Mouse (Mus musculus): ENCODE results near the gene Ankle1. TPM values are rescaled to one million over a fixed set of nuclear protein-coding genes. Genes with fewer than 3 reads are reported as not detected.

Gene Ankle1
- polyA plus RNA-seq, 1 experiment from 2014 or later, result 17.2 TPM

GRCm38 (mm10) chr8:71388267-71388666 lies 17.5 kb upstream of the Ankle1 start:
- Histone ChIP-seq H3K27me3 (no peaks in the 10 kb centered on the region), H3K4me2 (replicated peaks) (no peak overlapping the region), H3K4me1 (0 out of 2 replicates have a peak, but pooled peaks cover 2% of the 10 kb centered on the region), H3K9ac (replicated peaks) (no peak overlapping the region), H3K4me3 (no peak overlapping the region), H3K9me3 (no peaks in the 10 kb centered on the region), H3K27ac (replicated peaks) (no peak overlapping the region), H3K36me3 (no peaks in the 10 kb centered on the region)
- WGBS, result 84% methylated on average over 1 of the region's 1 CpGs
- no peak for ATAC-seq (replicated peaks)

- H3K4me2 ChIP-seq (replicated peaks), result no peak overlapping the region
- no peaks in the 10 kb centered on the region for H3K9me3 ChIP-seq
- H3K4me1 ChIP-seq, result peaks cover 8% of the 10 kb centered on the region
- H3K9ac ChIP-seq (replicated peaks), result no peak overlapping the region
- 90% methylated on average over 2 of the region's 2 CpGs for WGBS
- H3K36me3 ChIP-seq, result no peaks in the 10 kb centered on the region
- H3K4me3 ChIP-seq, result no peak overlapping the region
- no peaks in the 10 kb centered on the region for H3K27me3 ChIP-seq
- no peak for ATAC-seq (replicated peaks)
- no peak overlapping the region for H3K27ac ChIP-seq (replicated peaks)
Observed at GRCm38 (mm10) chr8:71391696-71392095, 14.1 kb upstream of the Ankle1 start.

GRCm38 (mm10) chr8:71392391-71392790 lies 13.4 kb upstream of the Ankle1 start:
- WGBS, result 70% methylated on average over 5 of the region's 5 CpGs
- Histone ChIP-seq H3K4me1 (peaks cover 12% of the 10 kb centered on the region), H3K36me3 (no peaks in the 10 kb centered on the region), H3K4me3 (no peak overlapping the region), H3K27ac (replicated peaks) (no peak overlapping the region), H3K9me3 (no peaks in the 10 kb centered on the region), H3K4me2 (replicated peaks) (no peak overlapping the region), H3K27me3 (no peaks in the 10 kb centered on the region), H3K9ac (replicated peaks) (no peak overlapping the region)
- no peak for ATAC-seq (replicated peaks)

GRCm38 (mm10) chr8:71392871-71393270 lies 12.9 kb upstream of the Ankle1 start:
- peaks cover 17% of the 10 kb centered on the region for H3K4me1 ChIP-seq
- ATAC-seq (replicated peaks), result no peak
- H3K9me3 ChIP-seq, result no peaks in the 10 kb centered on the region
- no peak overlapping the region for H3K9ac ChIP-seq (replicated peaks)
- H3K4me3 ChIP-seq, result no peak overlapping the region
- no peaks in the 10 kb centered on the region for H3K36me3 ChIP-seq
- 7% methylated on average over 3 of the region's 3 CpGs for WGBS
- H3K4me2 ChIP-seq (replicated peaks), result no peak overlapping the region
- H3K27ac ChIP-seq (replicated peaks), result no peak overlapping the region
- no peaks in the 10 kb centered on the region for H3K27me3 ChIP-seq

- no peaks in the 10 kb centered on the region for H3K27me3 ChIP-seq
- peaks cover 10% of the 10 kb centered on the region for H3K36me3 ChIP-seq
- no peak overlapping the region for H3K27ac ChIP-seq (replicated peaks)
- no peak overlapping the region for H3K9ac ChIP-seq (replicated peaks)
- no peaks in the 10 kb centered on the region for H3K9me3 ChIP-seq
- H3K4me1 ChIP-seq, result peaks cover 17% of the 10 kb centered on the region
- WGBS, result 80% methylated on average over 7 of the region's 7 CpGs
- H3K4me3 ChIP-seq, result no peak overlapping the region
- no peak for ATAC-seq (replicated peaks)
- no peak overlapping the region for H3K4me2 ChIP-seq (replicated peaks)
Observed at GRCm38 (mm10) chr8:71394481-71394880, 11.3 kb upstream of the Ankle1 start.

- Histone ChIP-seq H3K4me1 (peaks cover 17% of the 10 kb centered on the region), H3K9me3 (no peaks in the 10 kb centered on the region), H3K9ac (replicated peaks) (no peak overlapping the region), H3K27me3 (no peaks in the 10 kb centered on the region), H3K36me3 (peaks cover 13% of the 10 kb centered on the region), H3K27ac (replicated peaks) (no peak overlapping the region), H3K4me3 (no peak overlapping the region), H3K4me2 (replicated peaks) (no peak overlapping the region)
- WGBS, result 90% methylated on average over 10 of the region's 10 CpGs
- ATAC-seq (replicated peaks), result no peak
Observed at GRCm38 (mm10) chr8:71395071-71395470, 10.7 kb upstream of the Ankle1 start.

- H3K4me1 ChIP-seq, result peaks cover 17% of the 10 kb centered on the region
- H3K4me3 ChIP-seq, result peak within 1 kb of the TSS; percentile 68
- peak within 1 kb of the TSS; percentile 76 for H3K27ac ChIP-seq (replicated peaks)
- ATAC-seq (replicated peaks), result no peak
- H3K9me3 ChIP-seq, result no peaks in the 10 kb centered on the region
- H3K27me3 ChIP-seq, result no peaks in the 10 kb centered on the region
- 89% methylated on average over 9 of the region's 9 CpGs for WGBS
- H3K36me3 ChIP-seq, result peaks cover 15% of the 10 kb centered on the region
- no peak within 1 kb of the TSS; the same call in 1 of the 2 replicates for H3K9ac ChIP-seq (replicated peaks)
- peak within 1 kb of the TSS; percentile 45 for H3K4me2 ChIP-seq (replicated peaks)
Observed at GRCm38 (mm10) chr8:71395629-71396028, 10.2 kb upstream of the Ankle1 start, which contains the start of gene Ushbp1. TSS of gene Ushbp1 (minus strand) at chr8:71395802.

GRCm38 (mm10) chr8:71396639-71397305 lies 9.0 kb upstream of the Ankle1 start, which contains the start of gene Babam1:
TSS of gene Babam1 (plus strand) at chr8:71396861.
- Histone ChIP-seq H3K4me1 (peaks cover 17% of the 10 kb centered on the region), H3K36me3 (peaks cover 16% of the 10 kb centered on the region), H3K9ac (replicated peaks) (peak within 1 kb of the TSS; percentile 65), H3K27me3 (no peaks in the 10 kb centered on the region), H3K9me3 (no peaks in the 10 kb centered on the region), H3K4me2 (replicated peaks) (peak within 1 kb of the TSS; percentile 78), H3K27ac (replicated peaks) (peak within 1 kb of the TSS; percentile 76), H3K4me3 (peak within 1 kb of the TSS; percentile 68)
- peak; percentile 99 for ATAC-seq (replicated peaks)
- WGBS, result under 1% methylated on average over 34 of the region's 34 CpGs

- H3K9ac ChIP-seq (replicated peaks), result 0 out of 2 replicates have a peak overlapping the region, but pooled peaks have one; percentile 4
Observed at GRCm38 (mm10) chr8:71397701-71398100, 8.1 kb upstream of the Ankle1 start.

GRCm38 (mm10) chr8:71400826-71401225 lies 5.0 kb upstream of the Ankle1 start:
- ATAC-seq (replicated peaks), result no peak
- no peaks in the 10 kb centered on the region for H3K9me3 ChIP-seq
- H3K27me3 ChIP-seq, result no peaks in the 10 kb centered on the region
- no peak overlapping the region for H3K4me2 ChIP-seq (replicated peaks)
- 90% methylated on average over 2 of the region's 2 CpGs for WGBS
- peaks cover 16% of the 10 kb centered on the region for H3K36me3 ChIP-seq
- no peak overlapping the region for H3K27ac ChIP-seq (replicated peaks)
- H3K4me1 ChIP-seq, result peaks cover 17% of the 10 kb centered on the region
- H3K4me3 ChIP-seq, result no peak overlapping the region
- no peak overlapping the region for H3K9ac ChIP-seq (replicated peaks)

More at GRCm38 (mm10) chr8:71397701-71398100, 8.1 kb upstream of the Ankle1 start:
- 89% methylated on average over 12 of the region's 12 CpGs for WGBS
- Histone ChIP-seq H3K4me1 (peaks cover 17% of the 10 kb centered on the region), H3K27me3 (no peaks in the 10 kb centered on the region), H3K9me3 (no peaks in the 10 kb centered on the region), H3K4me2 (replicated peaks) (peak overlapping the region; percentile 78), H3K36me3 (peaks cover 16% of the 10 kb centered on the region), H3K27ac (replicated peaks) (no peak overlapping the region), H3K4me3 (peak overlapping the region; percentile 68)
- ATAC-seq (replicated peaks), result no peak

- H3K27me3 ChIP-seq, result no peaks in the 10 kb centered on the region
- no peak overlapping the region for H3K4me3 ChIP-seq
- H3K9me3 ChIP-seq, result no peaks in the 10 kb centered on the region
- H3K36me3 ChIP-seq, result peaks cover 16% of the 10 kb centered on the region
- H3K27ac ChIP-seq (replicated peaks), result no peak overlapping the region
- H3K4me2 ChIP-seq (replicated peaks), result no peak overlapping the region
- no peak for ATAC-seq (replicated peaks)
- H3K9ac ChIP-seq (replicated peaks), result no peak overlapping the region
- H3K4me1 ChIP-seq, result peaks cover 19% of the 10 kb centered on the region
Observed at GRCm38 (mm10) chr8:71401454-71401853, 4.4 kb upstream of the Ankle1 start.

- no peak overlapping the region for H3K4me3 ChIP-seq
- no peak overlapping the region for H3K9ac ChIP-seq (replicated peaks)
- no peak for ATAC-seq (replicated peaks)
- peaks cover 23% of the 10 kb centered on the region for H3K4me1 ChIP-seq
- no peak overlapping the region for H3K4me2 ChIP-seq (replicated peaks)
- H3K9me3 ChIP-seq, result no peaks in the 10 kb centered on the region
- 85% methylated on average over 9 of the region's 9 CpGs for WGBS
- H3K27me3 ChIP-seq, result no peaks in the 10 kb centered on the region
- H3K36me3 ChIP-seq, result peaks cover 16% of the 10 kb centered on the region
- H3K27ac ChIP-seq (replicated peaks), result no peak overlapping the region
Observed at GRCm38 (mm10) chr8:71402446-71402964, 3.3 kb upstream of the Ankle1 start.
